Mouse (Mus musculus): ENCODE data around the gene Etv1.

DNA sequence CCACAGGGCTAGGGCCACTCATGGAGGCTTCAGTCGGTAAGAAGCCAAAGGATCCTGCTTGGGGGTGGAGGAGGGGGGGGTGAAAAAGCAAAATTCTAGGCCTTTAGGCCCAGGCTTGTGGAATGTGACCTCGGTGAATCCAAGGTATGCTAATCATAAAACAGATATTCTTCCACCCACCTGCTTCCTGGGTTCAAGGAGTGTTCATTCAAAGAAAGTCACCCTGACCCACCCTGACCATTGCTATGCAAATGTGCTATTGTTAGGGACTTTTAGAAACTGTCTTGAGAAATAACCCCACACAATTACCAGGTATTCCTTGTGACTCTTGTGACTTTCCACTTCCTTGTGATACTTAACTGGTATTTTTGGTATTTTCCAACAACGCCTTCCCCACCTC lies 49.5 kb upstream of the Etv1 start:
- TF ChIP-seq EP300 (IDR thresholded peaks at IDR 0.05) = no peak
- no peak for TF ChIP-seq CTCF (IDR thresholded peaks at IDR 0.05)

Measured in lung, postnatal 0 days (tissue).